Mouse (Mus musculus) embryo, embryonic 10 days (tissue): ENCODE data around the gene Ttc30b.
"Not testable (repeated sequence)": the region's sequence is repeated elsewhere in the genome, so short reads cannot be mapped to it uniquely, and the experiment has no call there.

Experiments used
- DNase-seq: peaks from one replicate; pipeline ENCODE4 v3.0.0-alpha.2; 2015; ENCODE audit warnings: low spot score

The Ttc30b gene

GRCm38 (mm10) chr2:75938117-75939063, at the start of gene Ttc30b:
TSS of gene Ttc30b (minus strand) at chr2:75938585.
- peak; percentile 91 for DNase-seq

- DNase-seq: no peak
Measured at GRCm38 (mm10) chr2:75987739-75988138, 49.4 kb upstream of the Ttc30b start.

- DNase-seq: peak; percentile 91
Measured at GRCm38 (mm10) chr2:75985124-75985523, 46.7 kb upstream of the Ttc30b start.

GRCm38 (mm10) chr2:75983847-75984246, 45.5 kb upstream of the Ttc30b start:
- DNase-seq: no peak

DNA sequence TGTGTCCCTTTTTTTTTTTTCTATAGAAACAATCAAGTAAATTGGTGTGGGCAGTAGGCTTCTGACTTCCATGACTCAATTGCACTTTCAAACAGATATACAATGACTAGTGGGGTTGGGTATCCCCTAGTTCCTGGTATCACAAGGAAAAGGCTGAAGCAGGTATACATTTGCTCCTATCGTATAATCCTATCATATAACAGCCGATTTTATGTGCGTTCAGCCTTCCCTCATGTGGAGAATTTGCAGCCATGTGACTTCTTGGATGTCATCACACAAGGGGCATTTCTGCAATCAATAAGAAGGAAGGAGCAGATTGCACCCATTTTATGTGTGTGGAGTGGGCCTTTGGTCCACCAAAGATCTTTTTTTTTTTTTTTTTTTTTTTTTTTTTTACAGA, 44.7 kb upstream of the Ttc30b start:
- DNase-seq: no peak

GRCm38 (mm10) chr2:75982626-75983025, 44.2 kb upstream of the Ttc30b start:
- no peak for DNase-seq

DNA sequence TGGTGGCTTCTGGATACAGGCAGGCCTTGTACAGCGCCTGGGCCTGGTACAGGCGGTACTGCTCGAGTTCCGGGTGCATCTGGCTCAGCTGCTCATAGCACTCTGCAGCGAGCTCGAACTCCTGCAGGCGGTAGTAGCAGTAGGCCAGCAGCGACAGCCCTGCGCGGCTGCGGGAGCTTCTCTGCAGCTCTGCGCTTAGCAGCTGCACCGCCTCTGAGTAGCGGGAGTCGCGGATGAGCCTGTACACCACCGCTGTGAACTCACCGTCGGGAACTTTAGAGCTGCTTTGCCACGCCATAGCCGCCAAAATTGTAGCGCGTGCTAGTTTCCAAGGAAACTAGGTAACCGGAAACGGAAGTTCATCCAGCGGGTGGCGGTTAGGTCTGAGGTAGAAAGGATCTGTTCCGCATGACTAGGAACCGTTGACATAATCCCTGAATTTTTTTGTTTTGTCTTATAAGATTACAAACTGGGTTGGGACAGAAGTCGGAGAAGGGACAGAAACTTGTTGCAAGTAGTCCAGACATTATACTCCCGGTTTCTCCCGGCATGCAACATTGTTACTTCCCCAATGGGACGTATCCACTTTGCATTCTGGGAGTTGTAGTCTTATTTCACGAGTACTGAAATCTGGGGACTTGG, 43.2 kb upstream of the Ttc30b start, which contains the start of gene Ttc30a1:
Gene Ttc30a1 (minus strand): TSS at position 528 of the 642 bp plus-strand sequence.
- peak; percentile 91 for DNase-seq

DNA sequence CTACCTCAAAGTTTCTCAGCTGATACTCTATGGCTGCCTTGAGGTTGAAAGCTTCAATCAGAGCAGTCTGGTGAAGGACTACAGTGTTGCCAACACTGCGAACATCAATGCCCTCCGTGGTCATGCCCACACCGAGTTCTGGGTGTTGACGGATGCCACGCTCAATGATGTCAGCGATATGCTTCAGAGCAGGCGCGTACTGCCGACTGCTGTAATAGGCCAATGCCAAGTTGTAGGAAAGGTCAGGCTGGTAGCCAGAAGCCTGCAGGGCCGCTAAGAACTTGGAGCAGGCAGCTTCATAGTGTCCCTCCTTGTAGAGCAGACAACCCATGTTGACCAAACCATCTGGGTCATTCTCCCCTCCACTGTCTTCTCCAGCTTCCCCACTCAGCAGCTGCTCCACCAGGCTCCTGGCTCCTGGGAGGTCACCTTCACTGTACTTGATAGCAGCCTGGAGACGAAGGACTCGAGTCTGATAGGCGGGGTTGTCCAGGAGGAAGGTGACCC, 42.6 kb upstream of the Ttc30b start:
- DNase-seq: not testable (repeated sequence)

GRCm38 (mm10) chr2:75977752-75978368, 39.5 kb upstream of the Ttc30b start, which contains the start of gene Ttc30a2:
TSS of gene Ttc30a2 (minus strand) at chr2:75978170.
- peak; percentile 66 for DNase-seq

DNA sequence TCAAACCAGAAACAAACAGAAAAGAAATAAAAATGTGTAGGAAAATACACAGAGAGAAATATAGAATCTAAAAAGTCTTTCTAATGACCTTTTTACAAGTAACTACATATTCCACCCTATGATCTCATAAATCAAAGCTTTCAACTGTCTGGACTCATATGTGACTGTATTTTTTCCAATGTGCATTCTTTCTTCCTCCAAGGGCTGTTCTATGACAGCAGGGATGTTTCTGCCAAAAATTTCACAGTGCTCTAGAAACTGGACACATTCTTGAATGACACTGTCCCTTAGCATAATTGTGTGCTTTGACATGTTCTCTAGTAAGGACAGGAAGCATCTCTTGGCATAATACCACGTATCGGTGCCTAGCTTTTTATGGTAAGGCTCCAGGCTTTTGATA, 37.7 kb upstream of the Ttc30b start:
- not testable (repeated sequence) for DNase-seq

- DNase-seq: no peak
Measured at GRCm38 (mm10) chr2:75974131-75974530, 35.7 kb upstream of the Ttc30b start.

DNA sequence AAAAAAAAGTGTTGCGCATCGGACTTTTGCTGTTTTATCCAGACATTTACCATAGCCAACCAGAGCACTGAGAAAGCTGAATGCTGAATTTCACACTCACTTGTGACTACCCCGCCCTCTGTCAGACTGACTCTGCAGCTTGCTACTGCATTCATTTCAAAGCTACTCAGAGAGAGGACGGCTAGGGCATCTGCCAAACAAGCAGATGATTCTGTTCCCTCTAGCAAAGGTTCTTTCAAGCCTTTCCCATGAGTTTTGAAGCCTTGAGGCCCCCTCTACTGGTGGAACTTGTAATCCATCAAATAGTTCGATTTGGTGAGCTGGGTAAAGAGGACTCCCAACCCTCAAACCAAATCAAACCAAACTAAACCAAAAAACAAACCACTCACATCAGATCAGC, 26.6 kb upstream of the Ttc30b start:
- DNase-seq: peak; percentile 81

- DNase-seq: peak; percentile 84
Measured at GRCm38 (mm10) chr2:75964512-75964911, 26.1 kb upstream of the Ttc30b start.

GRCm38 (mm10) chr2:75964051-75964450, 25.7 kb upstream of the Ttc30b start:
- no peak for DNase-seq

GRCm38 (mm10) chr2:75963211-75963840, 24.9 kb upstream of the Ttc30b start:
- DNase-seq: peak; percentile 42

- DNase-seq: peak; percentile 52
Measured at GRCm38 (mm10) chr2:75960366-75961330, 22.3 kb upstream of the Ttc30b start.

- peak; percentile 54 for DNase-seq
Measured at GRCm38 (mm10) chr2:75959850-75960365, 21.5 kb upstream of the Ttc30b start.

- peak; percentile 46 for DNase-seq
Measured at GRCm38 (mm10) chr2:75959183-75959849, 20.9 kb upstream of the Ttc30b start.

DNA sequence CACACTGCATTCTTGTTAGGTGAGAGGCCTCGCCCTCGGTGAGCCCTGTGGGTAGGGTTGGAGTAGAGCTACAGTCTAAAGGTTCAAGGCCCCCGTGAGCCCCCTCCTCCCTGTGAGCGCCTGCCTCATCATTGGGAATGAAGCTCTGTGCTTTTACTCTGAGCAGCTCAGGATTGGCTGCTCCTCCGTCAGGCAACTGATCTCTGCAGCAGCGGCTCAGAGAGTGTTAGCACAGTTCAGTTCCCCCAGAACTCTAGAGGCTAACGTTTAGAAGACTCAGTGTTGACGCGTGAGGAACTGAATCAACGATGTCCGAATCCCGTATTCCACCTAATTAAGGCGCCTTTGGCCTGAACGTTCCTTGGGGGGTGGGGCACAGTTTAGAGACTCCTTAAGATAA, 17.3 kb upstream of the Ttc30b start:
- DNase-seq: no peak

DNA sequence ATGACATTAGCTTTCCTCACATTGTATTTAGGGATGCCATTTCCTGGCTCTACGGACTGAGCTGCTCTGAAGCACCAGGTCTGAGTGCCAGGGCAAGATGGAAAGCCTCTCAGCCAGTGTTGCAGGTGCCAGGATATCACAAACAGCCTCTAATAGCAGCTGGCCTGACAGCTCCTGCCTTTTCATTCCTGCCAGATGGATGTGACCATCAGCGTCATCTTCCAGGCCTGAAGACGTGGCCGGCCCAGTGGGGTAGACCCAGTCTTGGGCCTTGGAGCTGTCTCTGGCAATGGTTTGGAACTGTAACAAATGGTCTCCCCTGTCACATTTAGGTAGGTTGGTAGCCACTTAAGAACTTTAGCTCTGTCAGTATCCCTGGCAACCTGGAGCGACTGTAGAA, 14.9 kb upstream of the Ttc30b start:
- DNase-seq: no peak
